ENCODE assay signal across 13 mouse cellular contexts in genomic region chr9:88476138-88476537, GRCm38 (mm10). TPM values are rescaled to one million over a fixed set of nuclear protein-coding genes. Genes with fewer than 3 reads are reported as not detected.
DNase-seq lines count a peak whose midpoint lies in the region; ATAC-seq and TF ChIP-seq lines count a peak whose summit lies in the region.
"Had no signal": no experiment of that assay in that cellular context is flagged by ENCODE, and none has a peak within 500 bp of the region (broad histone marks: within the 10 kb centered on the region; RNA-seq: fewer than 3 reads in every experiment).

No protein-coding gene starts in this region.

- DNase-seq in forebrain, embryonic 14.5 days (ENCODE audit: low spot score): peak; percentile 27
- DNase-seq in liver, postnatal 0 days: no peak
- DNase-seq in ES-CJ7 (ENCODE audit: low read depth, low spot score): peak; percentile 23
- DNase-seq in lung, postnatal 36 days: peak; percentile 32
- DNase-seq in left cerebral cortex, adult 11 months (ENCODE audit: low spot score): no peak
- DNase-seq in right cerebral cortex, postnatal 36 days (ENCODE audit: low spot score in 2 of 2): no peak
- DNase-seq: kidney, adult 11 months had no signal

- H3K27ac ChIP-seq in forebrain, embryonic 14.5 days (ENCODE audit: low read depth, low read length): no peak overlapping the region
- no peak overlapping the region for H3K27ac ChIP-seq in forebrain, embryonic 16.5 days (ENCODE audit: low read length)
- H3K27ac ChIP-seq in liver, postnatal 0 days (ENCODE audit: low read depth): no peak overlapping the region
- H3K27ac ChIP-seq in liver, embryonic 12.5 days: no peak overlapping the region
- H3K27ac ChIP-seq: midbrain, embryonic 12.5 days had no signal

- no peaks in the 10 kb centered on the region for H3K27me3 ChIP-seq in forebrain, embryonic 14.5 days (replicated peaks; ENCODE audit: control insufficient read depth, insufficient read depth, low read length)
- H3K27me3 ChIP-seq in forebrain, embryonic 16.5 days (replicated peaks; ENCODE audit: control insufficient read depth, insufficient read depth, low read length): no peaks in the 10 kb centered on the region
- no peaks in the 10 kb centered on the region for H3K27me3 ChIP-seq in liver, postnatal 0 days (ENCODE audit: insufficient read depth, low read length)
- H3K27me3 ChIP-seq in liver, embryonic 12.5 days (replicated peaks): no peaks in the 10 kb centered on the region
- H3K27me3 ChIP-seq: midbrain, embryonic 12.5 days had no signal

- no peak overlapping the region for H3K4me3 ChIP-seq in forebrain, embryonic 14.5 days (ENCODE audit: low read depth, low read length)
- H3K4me3 ChIP-seq in forebrain, embryonic 16.5 days (replicated peaks; ENCODE audit: low read length): no peak overlapping the region
- no peak overlapping the region for H3K4me3 ChIP-seq in liver, postnatal 0 days (ENCODE audit: low read depth, low read length)
- H3K4me3 ChIP-seq in liver, embryonic 12.5 days: no peak overlapping the region
- H3K4me3 ChIP-seq: erythroblast, embryonic 14.5 days; midbrain, embryonic 12.5 days had no signal

- 37% methylated on average over 1 of the region's 1 CpGs for WGBS in forebrain, embryonic 14.5 days
- WGBS in forebrain, embryonic 16.5 days: 38% methylated on average over 1 of the region's 1 CpGs
- WGBS in liver, postnatal 0 days (ENCODE audit: insufficient replicate concordance): 59% methylated on average over 1 of the region's 1 CpGs
- WGBS in liver, embryonic 12.5 days (ENCODE audit: insufficient replicate concordance): 60% methylated on average over 1 of the region's 1 CpGs

- peaks cover 62% of the 10 kb centered on the region for H3K36me3 ChIP-seq in forebrain, embryonic 14.5 days (ENCODE audit: control insufficient read depth, insufficient read depth, low read length)
- peaks cover 23% of the 10 kb centered on the region for H3K36me3 ChIP-seq in forebrain, embryonic 16.5 days (ENCODE audit: control insufficient read depth, insufficient read depth)
- peaks cover 43% of the 10 kb centered on the region for H3K36me3 ChIP-seq in liver, postnatal 0 days (replicated peaks; ENCODE audit: insufficient read depth, low read length)
- peaks cover 82% of the 10 kb centered on the region for H3K36me3 ChIP-seq in liver, embryonic 12.5 days

- peak; percentile 30 for TF ChIP-seq CTCF in liver, postnatal 0 days (IDR thresholded peaks at IDR 0.05; ENCODE audit: low read depth)

- TF ChIP-seq EP300 in liver, postnatal 0 days (IDR thresholded peaks at IDR 0.05; ENCODE audit: low read depth): no peak

- H3K9me3 ChIP-seq in forebrain, embryonic 14.5 days (replicated peaks; ENCODE audit: control insufficient read depth, low read length): no peaks in the 10 kb centered on the region
- H3K9me3 ChIP-seq in forebrain, embryonic 16.5 days (ENCODE audit: control insufficient read depth, low read length): no peaks in the 10 kb centered on the region
- H3K9me3 ChIP-seq in liver, postnatal 0 days (ENCODE audit: low read length): no peaks in the 10 kb centered on the region
- no peaks in the 10 kb centered on the region for H3K9me3 ChIP-seq in liver, embryonic 12.5 days (replicated peaks)
- H3K9me3 ChIP-seq: midbrain, embryonic 12.5 days had no signal

- no peak for ATAC-seq in forebrain, embryonic 14.5 days
- no peak for ATAC-seq in forebrain, embryonic 16.5 days
- no peak for ATAC-seq in liver, postnatal 0 days
- no peak for ATAC-seq in liver, embryonic 12.5 days

- H3K4me1 ChIP-seq in forebrain, embryonic 14.5 days (ENCODE audit: control insufficient read depth, insufficient read depth, low read length): peaks cover 7% of the 10 kb centered on the region
- peaks cover 5% of the 10 kb centered on the region for H3K4me1 ChIP-seq in forebrain, embryonic 16.5 days (replicated peaks; ENCODE audit: control insufficient read depth, insufficient read depth, low read length)
- peaks cover 4% of the 10 kb centered on the region; the same call in 1 of the 2 replicates for H3K4me1 ChIP-seq in liver, postnatal 0 days (ENCODE audit: insufficient read depth)
- peaks cover 14% of the 10 kb centered on the region for H3K4me1 ChIP-seq in liver, embryonic 12.5 days

- no peak overlapping the region for H3K4me2 ChIP-seq in forebrain, embryonic 14.5 days (ENCODE audit: low read length)
- no peak overlapping the region for H3K4me2 ChIP-seq in forebrain, embryonic 16.5 days (ENCODE audit: low read length)
- no peak overlapping the region for H3K4me2 ChIP-seq in liver, postnatal 0 days (ENCODE audit: low read depth, low read length)
- H3K4me2 ChIP-seq in liver, embryonic 12.5 days: no peak overlapping the region
- H3K4me2 ChIP-seq: liver, embryonic 11.5 days; midbrain, embryonic 12.5 days had no signal

- no peak overlapping the region for H3K9ac ChIP-seq in forebrain, embryonic 14.5 days (ENCODE audit: low read length)
- H3K9ac ChIP-seq in forebrain, embryonic 16.5 days (replicated peaks; ENCODE audit: low read depth, low read length): no peak overlapping the region
- H3K9ac ChIP-seq in liver, postnatal 0 days (replicated peaks): no peak overlapping the region
- H3K9ac ChIP-seq in liver, embryonic 12.5 days: no peak overlapping the region
- H3K9ac ChIP-seq: midbrain, embryonic 12.5 days had no signal

RNA-seq across cellular contexts. Expression of gene Syncrip, which starts 6.2 kb away (rescaled TPM):
- 139 and 157 TPM in 2 replicates for polyA plus RNA-seq in forebrain, embryonic 14.5 days (2014; fragmentation: Nextera tagmentation; extraction: Ambion mirVana)
- polyA plus RNA-seq in forebrain, embryonic 16.5 days (2015; fragmentation: Nextera tagmentation; extraction: Ambion mirVana): 122 and 136 TPM in 2 replicates
- 25.6 and 27.3 TPM in 2 replicates for polyA plus RNA-seq in liver, postnatal 0 days (2015; fragmentation: Nextera tagmentation; extraction: Ambion mirVana)
- polyA plus RNA-seq in liver, embryonic 12.5 days (2016; fragmentation: Nextera tagmentation; extraction: Ambion mirVana): 77.0 and 79.0 TPM in 2 replicates

RNA-seq across cellular contexts. Expression of gene Gm20537, which starts 19.7 kb away (rescaled TPM):
- 0.50 and 0.89 TPM in 2 replicates for polyA plus RNA-seq in forebrain, embryonic 14.5 days (2014; fragmentation: Nextera tagmentation; extraction: Ambion mirVana)
- polyA plus RNA-seq in forebrain, embryonic 16.5 days (2015; fragmentation: Nextera tagmentation; extraction: Ambion mirVana): 1.1 and 1.4 TPM in 2 replicates
- 0.13 TPM in 1 of 2 replicates, not detected in the other for polyA plus RNA-seq in liver, postnatal 0 days (2015; fragmentation: Nextera tagmentation; extraction: Ambion mirVana)
- polyA plus RNA-seq in liver, embryonic 12.5 days (2016; fragmentation: Nextera tagmentation; extraction: Ambion mirVana): 0.15 and 0.61 TPM in 2 replicates
- polyA plus RNA-seq: erythroblast, embryonic 14.5 days; heart, embryonic 14.5 days; liver, embryonic 11.5 days had no signal

RNA-seq across cellular contexts. Expression of gene Snx14, which starts 37.4 kb away (rescaled TPM):
- polyA plus RNA-seq in forebrain, embryonic 14.5 days (2014; fragmentation: Nextera tagmentation; extraction: Ambion mirVana): 22.1 and 25.1 TPM in 2 replicates
- 28.3 and 32.2 TPM in 2 replicates for polyA plus RNA-seq in forebrain, embryonic 16.5 days (2015; fragmentation: Nextera tagmentation; extraction: Ambion mirVana)
- polyA plus RNA-seq in liver, postnatal 0 days (2015; fragmentation: Nextera tagmentation; extraction: Ambion mirVana): 7.9 TPM in 2 replicates
- polyA plus RNA-seq in liver, embryonic 12.5 days (2016; fragmentation: Nextera tagmentation; extraction: Ambion mirVana): 14.5 and 16.0 TPM in 2 replicates

Comparison
In these comparisons a context has a peak if more than half of its experiments do, and no peak if none do; other contexts are left out.
1. DNase-seq: peak in forebrain, embryonic 14.5 days (single experiment), ES-CJ7 (single experiment) and lung, postnatal 36 days (single experiment); none in liver, postnatal 0 days (single experiment), left cerebral cortex, adult 11 months (single experiment) and right cerebral cortex, postnatal 36 days (0 of 2).